Mouse (Mus musculus) liver, embryonic 11.5 days (tissue): Measurements from ENCODE around the gene Lamtor5. TPM values are rescaled to one million over a fixed set of nuclear protein-coding genes. Genes with fewer than 3 reads are reported as not detected.

Experiments
- ATAC-seq: fragments of 200-750 bp; cut with Nextera tagmentation; replicated peaks from 2 replicates; pipeline ENCODE4 v1.8.0; 2017; ENCODE audit warnings: moderate number of reproducible peaks, mild to moderate bottlenecking, moderate TSS enrichment, moderate library complexity; ENCODE audit not compliant: low FRiP score
- DNase-seq: peaks from one replicate; pipeline ENCODE4 v3.0.0-alpha.2; 2017; ENCODE audit warnings: low spot score
- H3K27ac ChIP-seq: fragments of 300-500 bp; sonication (generic); 2 replicates; pipeline ENCODE4 v1.5.1; 2014; ENCODE audit warnings: mild to moderate bottlenecking, low read depth, low read length, control low read depth
- H3K27me3 ChIP-seq: fragments of 300-500 bp; sonication (generic); replicated peaks from 2 replicates; pipeline ENCODE4 v1.6.1; 2014; ENCODE audit warnings: low read length, mixed read lengths; ENCODE audit not compliant: control insufficient read depth, insufficient read depth
- H3K36me3 ChIP-seq: fragments of 300-500 bp; sonication (generic); 2 replicates; pipeline ENCODE4 v1.6.1; 2014; ENCODE audit warnings: mild to moderate bottlenecking, low read length, moderate library complexity, mixed read lengths; ENCODE audit not compliant: control insufficient read depth, insufficient read depth
- H3K4me1 ChIP-seq: fragments of 300-500 bp; sonication (generic); replicated peaks from 2 replicates; pipeline ENCODE4 v1.6.1; 2014; ENCODE audit warnings: low read length, mixed read lengths; ENCODE audit not compliant: control insufficient read depth, insufficient read depth
- H3K4me2 ChIP-seq: fragments of 300-500 bp; sonication (generic); 2 replicates; pipeline ENCODE4 v1.6.1; 2014; ENCODE audit warnings: mild to moderate bottlenecking, control low read depth, moderate library complexity
- H3K4me3 ChIP-seq: fragments of 300-500 bp; sonication (generic); 2 replicates; pipeline ENCODE4 v1.5.1; 2014; ENCODE audit warnings: low read depth, low read length, control low read depth
- H3K9ac ChIP-seq: fragments of 300-500 bp; sonication (generic); 2 replicates; pipeline ENCODE4 v1.6.1; 2014; ENCODE audit warnings: low read depth, low read length, control low read depth
- H3K9me3 ChIP-seq: fragments of 300-500 bp; sonication (generic); 2 replicates; pipeline ENCODE4 v1.6.1; 2016; ENCODE audit warnings: low read length, inconsistent platforms, mixed read lengths; ENCODE audit not compliant: control insufficient read depth
- WGBS: fragments of 180-500 bp; shearing (Covaris S2); extraction: QIAGEN DNeasy Blood & Tissue Kit; methylation state at CpG from one replicate; pipeline ENCODE4 v1.1.7; 2014; 5-methylcytosine and 5-hydroxymethylcytosine counted together
- polyA plus RNA-seq: library from polyadenylated mRNA; unstranded; fragments of >200 nt; fragmentation: Nextera tagmentation; extraction: Ambion mirVana; gene quantifications from 2 replicates; pipeline ENCODE4 v1.2.1, GENCODE M21; 2014

Lamtor5 gene
- 172 and 185 TPM in 2 replicates for polyA plus RNA-seq

DNA sequence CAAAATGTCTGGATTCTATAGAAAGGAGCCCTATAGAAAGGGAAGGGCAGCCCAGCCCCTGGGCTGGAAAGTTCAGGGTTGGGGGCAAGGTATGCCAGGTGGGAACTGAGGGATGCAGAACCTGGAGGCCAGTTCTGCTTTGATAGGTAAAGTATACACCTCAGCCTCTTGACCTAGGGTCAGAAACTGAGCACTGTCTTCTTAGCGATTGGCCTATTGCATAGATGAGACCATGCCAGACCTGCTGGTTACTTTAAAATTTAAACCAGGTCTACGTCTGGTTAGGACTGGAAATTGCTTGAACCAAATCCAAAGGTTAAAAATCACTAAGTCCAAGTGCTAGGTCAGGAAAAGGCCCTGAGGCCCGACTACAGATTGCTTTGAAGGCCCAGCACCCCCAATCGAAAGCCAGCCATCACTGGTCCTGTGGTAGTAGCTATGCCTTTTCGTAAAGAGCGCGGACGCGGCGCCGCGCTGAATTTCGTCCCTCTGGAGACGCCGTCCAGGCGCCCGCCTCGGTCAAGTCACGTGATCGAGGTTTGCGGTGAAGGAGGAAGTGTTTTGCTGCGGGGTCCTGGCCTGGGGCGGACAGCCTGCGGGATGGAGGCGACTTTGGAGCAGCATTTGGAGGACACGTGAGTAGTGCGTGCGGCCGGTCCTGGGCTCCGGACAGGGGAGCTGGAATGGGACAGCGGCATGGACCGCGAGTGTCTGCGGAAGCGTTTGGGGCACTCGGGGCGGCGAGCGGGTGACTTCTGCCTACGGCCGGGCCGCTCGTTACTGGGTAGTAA is at the start of gene Lamtor5:
TSS of gene Lamtor5 (plus strand) at position 380 of the 791 bp plus-strand sequence.
- Histone ChIP-seq H3K9me3 (no peaks in the 10 kb centered on the region), H3K4me1 (peaks cover 7% of the 10 kb centered on the region), H3K27ac (no peak within 1 kb of the TSS), H3K4me2 (peak within 1 kb of the TSS; percentile 77), H3K4me3 (peak within 1 kb of the TSS; percentile 66), H3K9ac (peak within 1 kb of the TSS; percentile 65), H3K36me3 (peaks cover 8% of the 10 kb centered on the region), H3K27me3 (no peaks in the 10 kb centered on the region)
- ATAC-seq, result peak; percentile 85
- WGBS, result 3% methylated on average over 43 of the region's 43 CpGs
- peak; percentile 88 for DNase-seq

GRCm38 (mm10) chr3:107229221-107229620 is 49.4 kb upstream of the Lamtor5 start:
- H3K9me3 ChIP-seq, result no peaks in the 10 kb centered on the region
- no peaks in the 10 kb centered on the region; the same call in 1 of the 2 replicates for H3K27me3 ChIP-seq
- ATAC-seq, result no peak
- WGBS, result 71% methylated on average over 5 of the region's 5 CpGs
- H3K4me3 ChIP-seq, result no peak overlapping the region
- H3K9ac ChIP-seq, result no peak overlapping the region
- no peaks in the 10 kb centered on the region for H3K36me3 ChIP-seq
- H3K27ac ChIP-seq, result no peak overlapping the region
- no peak for DNase-seq
- no peaks in the 10 kb centered on the region for H3K4me1 ChIP-seq
- H3K4me2 ChIP-seq, result no peak overlapping the region

DNA sequence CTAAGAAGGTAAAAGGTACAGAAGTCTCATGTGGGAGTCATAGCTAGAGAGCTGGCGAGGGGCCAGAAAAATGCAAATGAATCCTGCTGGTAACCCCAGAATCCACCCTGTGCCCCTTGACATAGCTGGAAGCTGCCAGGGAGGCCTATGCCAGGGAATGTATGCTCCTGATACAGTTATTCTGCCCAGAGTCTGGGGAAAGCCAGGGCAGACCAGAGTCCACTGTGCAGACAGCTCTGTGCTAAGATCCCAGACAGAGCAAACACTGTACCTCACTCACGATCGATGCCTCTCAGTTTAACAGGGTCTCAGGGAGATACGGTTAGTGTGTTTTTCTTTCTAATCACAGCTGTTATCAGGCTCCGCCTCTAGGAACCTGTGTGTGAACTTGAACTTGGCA is 48.8 kb upstream of the Lamtor5 start:
- ATAC-seq, result peak; percentile 63; the same call in 1 of the 2 replicates
- DNase-seq, result no peak
- H3K27ac ChIP-seq, result no peak overlapping the region

DNA sequence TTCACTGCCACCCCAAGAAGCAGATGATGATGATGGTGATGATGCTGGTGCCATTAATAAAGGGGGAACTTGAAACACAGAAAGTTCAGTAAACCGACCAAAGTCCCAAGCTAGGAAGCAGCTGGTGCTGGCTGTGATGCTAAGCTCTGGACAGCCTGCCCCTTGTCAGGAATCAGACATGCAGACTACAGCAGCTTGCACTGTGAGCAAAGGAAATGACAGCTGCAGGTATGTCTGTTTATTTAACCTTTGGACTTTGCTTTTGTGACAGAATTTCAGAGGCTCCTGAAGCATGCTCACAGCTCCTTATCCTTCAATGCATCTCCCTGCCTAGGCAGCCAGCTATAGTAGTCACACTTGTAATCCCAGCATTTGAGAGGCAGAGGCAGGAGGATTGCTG is 48.1 kb upstream of the Lamtor5 start, which contains the start of gene A630076J17Rik:
TSS of gene A630076J17Rik (plus strand) at position 88 of the 400 bp plus-strand sequence.
- no peak within 1 kb of the TSS for H3K27ac ChIP-seq
- no peak within 1 kb of the TSS for H3K9ac ChIP-seq
- H3K4me1 ChIP-seq, result no peaks in the 10 kb centered on the region
- no peaks in the 10 kb centered on the region for H3K36me3 ChIP-seq
- H3K9me3 ChIP-seq, result no peaks in the 10 kb centered on the region
- no peak within 1 kb of the TSS for H3K4me2 ChIP-seq
- ATAC-seq, result no peak
- H3K27me3 ChIP-seq, result no peaks in the 10 kb centered on the region; the same call in 1 of the 2 replicates
- WGBS, result 25% methylated on average over 1 of the region's 1 CpGs
- no peak within 1 kb of the TSS for H3K4me3 ChIP-seq
- no peak for DNase-seq

More for the DNA sequence above, 48.8 kb upstream of the Lamtor5 start:
- H3K36me3 ChIP-seq, result no peaks in the 10 kb centered on the region
- no peaks in the 10 kb centered on the region for H3K4me1 ChIP-seq
- H3K27me3 ChIP-seq, result no peaks in the 10 kb centered on the region; the same call in 1 of the 2 replicates
- H3K4me3 ChIP-seq, result no peak overlapping the region
- H3K9ac ChIP-seq, result no peak overlapping the region
- 60% methylated on average over 5 of the region's 5 CpGs for WGBS
- no peak overlapping the region for H3K4me2 ChIP-seq
- H3K9me3 ChIP-seq, result no peaks in the 10 kb centered on the region

DNA sequence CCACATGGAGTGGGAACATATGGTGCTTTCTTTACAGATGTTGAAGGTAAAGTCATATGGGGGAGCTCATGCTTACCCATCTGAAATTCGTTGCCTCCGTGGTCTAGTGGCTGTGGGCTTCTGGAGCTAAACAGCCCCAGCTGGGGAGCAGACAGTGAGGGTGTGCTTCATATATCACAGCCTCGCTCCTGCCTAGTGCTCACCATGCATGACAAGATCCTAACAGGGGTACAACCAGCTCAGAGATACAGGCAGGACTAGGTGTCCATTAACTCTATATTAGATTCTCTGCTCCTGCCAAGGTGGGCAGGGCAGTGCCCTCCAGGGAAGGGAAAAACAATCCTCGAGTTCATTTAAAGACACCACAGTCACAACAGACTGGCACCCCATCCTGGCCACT is 47.5 kb upstream of the Lamtor5 start:
- ATAC-seq, result no peak
- no peaks in the 10 kb centered on the region for H3K36me3 ChIP-seq

GRCm38 (mm10) chr3:107233351-107233813 is 45.3 kb upstream of the Lamtor5 start:
- H3K9me3 ChIP-seq, result no peaks in the 10 kb centered on the region
- ATAC-seq, result peak; percentile 11; the same call in 1 of the 2 replicates
- WGBS, result 9% methylated on average over 11 of the region's 11 CpGs
- no peaks in the 10 kb centered on the region for H3K4me1 ChIP-seq
- no peak overlapping the region for H3K9ac ChIP-seq
- H3K36me3 ChIP-seq, result no peaks in the 10 kb centered on the region
- no peak overlapping the region for H3K27ac ChIP-seq
- DNase-seq, result peak; percentile 61
- no peak overlapping the region for H3K4me3 ChIP-seq
- H3K27me3 ChIP-seq, result no peaks in the 10 kb centered on the region; the same call in 1 of the 2 replicates
- H3K4me2 ChIP-seq, result no peak overlapping the region

More for the DNA sequence above, 47.5 kb upstream of the Lamtor5 start:
- H3K9me3 ChIP-seq, result no peaks in the 10 kb centered on the region
- H3K4me3 ChIP-seq, result no peak overlapping the region
- WGBS, result 59% methylated on average over 4 of the region's 4 CpGs
- no peak for DNase-seq
- no peak overlapping the region for H3K4me2 ChIP-seq
- H3K9ac ChIP-seq, result no peak overlapping the region
- no peaks in the 10 kb centered on the region; the same call in 1 of the 2 replicates for H3K27me3 ChIP-seq
- no peak overlapping the region for H3K27ac ChIP-seq
- no peaks in the 10 kb centered on the region for H3K4me1 ChIP-seq

DNA sequence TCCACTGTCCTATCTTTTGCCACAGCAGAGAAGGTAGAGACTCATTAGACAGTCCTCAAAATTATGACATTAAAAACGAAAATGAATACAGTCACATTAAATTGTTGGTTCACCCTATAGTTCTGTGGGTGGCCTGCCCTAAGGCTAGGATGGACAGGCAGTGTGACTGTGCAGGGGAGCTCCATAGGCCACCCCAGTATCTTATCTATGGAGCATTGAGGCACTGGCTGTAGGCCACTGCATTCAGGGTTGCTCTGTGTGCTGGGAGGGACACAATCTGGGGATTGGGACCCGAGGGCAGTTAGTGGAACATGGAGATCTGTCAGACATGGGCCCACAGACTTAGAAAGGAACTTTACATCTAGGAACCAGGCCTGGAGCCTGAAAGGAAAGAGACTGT is 44.7 kb upstream of the Lamtor5 start:
- H3K27ac ChIP-seq, result no peak overlapping the region
- H3K4me1 ChIP-seq, result no peaks in the 10 kb centered on the region
- no peak overlapping the region for H3K9ac ChIP-seq
- 26% methylated on average over 2 of the region's 2 CpGs for WGBS
- DNase-seq (no peak), ATAC-seq (no peak)
- no peak overlapping the region for H3K4me2 ChIP-seq
- no peak overlapping the region for H3K4me3 ChIP-seq
- H3K27me3 ChIP-seq, result no peaks in the 10 kb centered on the region; the same call in 1 of the 2 replicates
- no peaks in the 10 kb centered on the region for H3K36me3 ChIP-seq
- H3K9me3 ChIP-seq, result no peaks in the 10 kb centered on the region

GRCm38 (mm10) chr3:107238051-107238450 is 40.6 kb upstream of the Lamtor5 start:
- 73% methylated on average over 2 of the region's 2 CpGs for WGBS
- no peak overlapping the region for H3K4me2 ChIP-seq
- H3K36me3 ChIP-seq, result no peaks in the 10 kb centered on the region
- no peak overlapping the region for H3K27ac ChIP-seq
- DNase-seq (no peak), ATAC-seq (no peak)
- H3K4me3 ChIP-seq, result no peak overlapping the region
- no peaks in the 10 kb centered on the region for H3K4me1 ChIP-seq
- no peaks in the 10 kb centered on the region for H3K9me3 ChIP-seq
- H3K27me3 ChIP-seq, result no peaks in the 10 kb centered on the region
- H3K9ac ChIP-seq, result no peak overlapping the region
